Mouse (Mus musculus): ENCODE data around the gene Cdx2. TPM values are rescaled to one million over a fixed set of nuclear protein-coding genes. Genes with fewer than 3 reads are reported as not detected.

Gene Cdx2
- total RNA-seq, 2 experiments from 2014 or later = not detected

DNA sequence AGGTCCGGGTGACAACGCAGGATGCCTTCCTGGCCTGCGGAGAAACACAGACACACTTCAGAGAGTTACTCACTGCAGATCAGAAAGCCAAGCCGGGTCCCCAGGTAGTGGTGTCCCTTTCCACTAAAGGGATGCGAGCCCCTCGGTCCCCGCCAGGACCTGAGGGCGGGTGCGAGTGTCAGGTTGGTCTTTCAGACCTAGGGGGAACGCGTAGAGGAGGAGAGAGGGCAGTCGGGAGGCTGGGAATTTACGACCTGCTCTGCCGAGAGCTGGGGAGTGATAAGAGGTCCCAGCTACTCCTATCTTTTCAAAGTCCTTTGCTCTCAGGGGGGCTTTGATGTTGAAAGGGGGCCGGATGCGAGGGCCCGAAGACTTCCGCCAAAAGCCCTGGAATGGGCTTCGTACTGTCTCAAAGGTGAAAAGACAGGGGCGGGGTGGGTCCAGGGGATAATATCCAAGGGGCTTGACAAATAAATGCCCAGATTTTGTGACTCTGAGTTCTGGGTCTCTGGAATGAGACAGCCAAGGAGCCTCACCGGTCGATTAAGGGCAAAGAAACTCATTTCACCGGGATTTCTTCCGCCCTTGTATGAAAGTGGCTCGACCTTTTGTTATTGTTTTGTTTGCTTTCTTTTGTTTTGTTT is 8.5 kb upstream of the Cdx2 start:
- no peak for DNase-seq

DNA sequence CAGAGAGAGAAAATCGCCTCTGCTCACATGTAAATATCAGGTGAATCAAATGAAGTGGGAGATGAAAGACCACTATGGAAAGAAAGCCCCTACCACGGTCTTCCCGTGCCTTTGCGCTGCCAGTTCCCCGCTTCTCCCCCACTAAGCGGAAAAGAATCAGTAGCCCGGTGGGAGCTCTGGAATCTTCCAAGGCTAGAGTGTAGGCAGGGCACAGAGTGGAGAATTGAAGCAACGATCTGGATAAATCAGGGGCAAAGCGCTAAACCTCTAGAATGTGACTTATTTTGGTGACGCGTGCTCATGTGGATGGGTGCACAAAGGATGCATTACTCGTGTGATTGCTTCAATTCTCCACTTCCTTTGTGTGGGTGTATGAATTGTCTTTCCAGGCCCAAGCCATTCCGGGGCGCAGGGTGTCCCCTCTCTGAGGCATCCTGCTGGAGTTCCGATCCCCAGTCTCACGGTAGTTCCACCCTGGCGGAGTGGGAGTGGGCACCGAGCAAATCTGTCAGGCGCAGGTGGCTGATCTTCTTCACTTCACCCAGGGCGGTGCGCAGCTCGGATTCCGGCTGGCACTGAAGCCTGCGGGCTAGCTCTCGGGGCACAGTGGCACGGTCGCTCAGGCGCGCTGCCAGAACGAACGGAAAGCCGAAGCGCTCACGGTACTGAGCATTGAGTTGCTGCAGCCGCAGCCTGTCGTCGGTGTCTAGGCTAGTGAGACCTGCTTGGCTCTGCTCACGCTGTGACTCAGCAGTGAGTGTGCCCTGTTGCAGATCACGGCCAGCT is 7.8 kb upstream of the Cdx2 start:
- DNase-seq = peak; percentile 66 to 76

DNA sequence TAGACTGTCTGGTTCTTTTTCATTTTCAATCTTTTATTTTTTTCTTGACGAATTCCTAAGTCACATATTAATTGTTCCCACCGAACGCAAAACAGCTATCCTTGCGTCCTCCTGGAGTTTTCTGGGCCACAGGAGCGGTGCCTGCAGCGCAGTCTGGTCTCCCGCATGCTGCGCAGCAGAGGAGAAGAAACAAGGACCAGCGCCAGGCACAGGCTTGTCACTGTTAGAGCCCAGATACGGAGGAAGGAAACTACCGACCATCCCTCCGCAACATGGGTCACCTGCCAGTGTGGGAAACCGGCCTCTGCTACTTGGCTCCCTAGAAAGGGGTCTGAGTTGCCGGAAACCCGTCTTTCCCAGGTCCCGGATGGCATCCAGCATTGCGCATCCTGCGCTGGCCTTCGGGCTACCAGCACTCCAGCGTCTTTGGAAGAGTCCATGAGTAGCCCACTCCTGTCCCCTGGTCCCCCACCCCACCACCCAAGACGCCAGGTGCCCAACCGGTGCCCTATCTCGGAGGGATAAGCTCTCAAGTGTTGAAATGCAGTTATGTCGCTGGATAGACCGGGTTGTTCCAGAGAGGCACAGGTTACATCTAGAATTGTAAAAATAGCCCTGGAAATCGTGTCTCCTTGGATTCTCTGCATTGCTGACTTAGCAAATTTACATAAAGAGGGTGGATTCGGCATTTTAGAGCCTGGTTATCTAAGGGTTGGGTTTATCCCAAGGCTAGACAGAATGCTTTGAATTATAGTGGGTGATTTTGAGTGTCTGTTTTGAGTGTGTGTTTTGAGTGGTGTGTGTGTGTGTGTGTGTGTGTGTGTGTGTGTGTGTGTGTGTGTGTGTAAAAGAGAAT is 6.0 kb upstream of the Cdx2 start:
- no peak for DNase-seq

DNA sequence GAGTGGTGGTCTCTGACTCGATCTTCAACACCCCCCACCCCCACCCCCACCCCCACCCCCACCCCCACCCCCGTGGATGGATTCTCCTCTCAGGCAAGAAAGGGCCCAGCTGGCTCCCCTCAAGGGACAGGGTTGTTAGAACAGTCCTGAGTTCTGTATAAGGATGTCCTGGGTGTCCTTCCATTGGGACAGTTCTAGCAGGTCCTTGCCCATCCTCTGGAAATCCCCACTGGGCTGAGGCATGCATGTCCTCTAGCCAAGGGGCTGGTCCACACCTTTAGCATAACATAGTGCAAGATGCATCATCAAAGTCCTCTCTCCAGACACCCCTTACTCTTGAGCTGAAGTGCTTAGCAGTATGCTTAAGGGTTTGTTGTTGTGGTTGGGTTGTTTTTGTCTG is 2.7 kb upstream of the Cdx2 start:
- DNase-seq = no peak

DNA sequence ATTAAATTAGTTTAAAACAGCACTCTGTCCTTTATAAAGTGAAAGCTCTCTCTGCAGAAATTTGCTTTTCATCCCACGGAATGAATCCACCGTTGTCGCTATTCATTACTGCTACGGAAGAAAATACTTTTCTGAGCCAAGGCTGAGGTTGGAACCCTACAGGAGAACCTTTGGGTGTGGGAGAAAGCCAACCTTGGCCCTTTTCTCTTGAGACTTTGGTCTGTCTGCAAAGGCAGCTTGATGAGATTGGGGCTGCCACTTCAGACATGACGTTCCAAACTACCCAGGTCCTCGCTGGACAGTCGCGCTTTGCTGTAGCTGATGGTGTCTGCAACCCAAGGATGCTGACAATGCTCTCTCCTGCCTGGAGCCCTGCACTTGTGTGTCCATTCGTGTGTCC is 1.4 kb upstream of the Cdx2 start:
- no peak for DNase-seq

DNA sequence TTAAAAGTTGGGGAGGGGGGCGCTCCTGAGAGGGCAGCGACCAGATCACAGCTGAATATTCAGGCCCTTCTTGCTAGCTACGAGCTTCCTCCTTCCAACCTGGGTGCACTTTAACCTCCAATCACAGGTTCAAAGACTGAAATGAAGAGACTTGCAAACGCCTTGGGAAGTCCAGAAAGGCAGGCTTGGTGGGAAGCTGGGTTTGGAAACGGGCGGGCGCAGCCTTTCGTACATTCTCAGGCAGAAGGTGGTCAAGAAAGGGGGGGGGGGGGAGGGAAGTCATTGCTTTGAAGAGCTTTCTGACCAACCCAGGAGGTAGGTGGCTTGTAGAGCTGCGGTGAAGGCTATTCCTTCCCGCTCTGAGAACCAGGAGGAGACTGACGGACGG is 322 bp upstream of the Cdx2 start:
- no peak for DNase-seq

DNA sequence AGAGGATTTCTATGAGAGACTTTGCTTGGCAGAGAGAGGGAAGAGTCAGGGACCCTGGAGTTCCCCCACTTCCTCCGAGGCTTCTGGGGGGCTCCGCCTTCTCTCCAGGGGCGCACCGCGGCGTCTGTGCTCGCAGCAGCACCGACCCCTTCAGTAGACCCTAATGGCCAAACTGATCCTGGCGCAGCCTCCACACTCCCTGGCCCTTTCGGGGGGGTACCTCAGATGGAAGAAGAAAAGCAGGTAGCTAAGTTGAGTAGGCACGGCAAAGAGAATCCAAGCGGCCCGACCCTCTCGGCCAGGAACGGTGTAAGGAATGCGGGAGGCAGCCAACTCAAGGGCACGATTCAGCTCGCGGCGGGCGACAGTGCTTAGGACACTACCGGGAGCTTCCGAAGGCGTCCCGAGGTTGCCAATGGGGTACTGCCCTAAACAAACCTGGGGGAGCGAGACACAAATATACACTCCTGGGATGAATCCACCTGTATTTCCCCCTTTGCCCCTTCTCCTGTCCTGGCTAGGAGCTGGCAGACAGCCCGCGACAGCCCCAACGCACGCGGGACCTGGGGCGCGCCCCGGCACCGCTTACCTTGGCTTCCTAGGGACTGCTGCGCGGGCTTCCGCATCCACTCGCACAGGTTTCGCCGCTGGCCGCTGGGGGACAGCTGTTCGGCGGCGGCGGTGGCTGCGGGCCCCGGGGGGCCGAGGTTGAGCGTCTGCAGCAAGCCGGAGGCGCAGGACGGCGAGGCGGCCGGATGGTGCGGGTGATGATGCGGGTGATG is 1.0 kb downstream of the Cdx2 start:
- no peak for DNase-seq

DNA sequence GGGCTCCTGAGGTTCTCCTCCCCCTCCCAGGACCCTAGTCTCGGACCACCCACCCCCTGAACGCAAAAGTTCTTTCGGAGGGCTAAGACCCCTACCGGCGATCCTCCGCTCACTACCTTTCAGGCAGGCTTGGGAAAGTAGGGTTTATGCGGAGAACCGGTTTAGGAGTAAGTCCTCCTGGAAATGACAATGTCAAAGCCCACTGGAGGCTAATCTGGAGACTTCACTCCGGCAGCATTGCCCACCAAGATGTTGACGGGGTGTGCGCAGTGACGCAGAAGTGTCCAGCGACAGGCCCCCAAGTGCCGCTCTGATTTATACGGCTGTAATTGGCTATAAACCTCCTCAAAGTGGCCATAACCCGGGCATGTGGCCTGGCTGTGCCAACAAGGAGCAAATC is 1.9 kb downstream of the Cdx2 start:
- no peak for DNase-seq

DNA sequence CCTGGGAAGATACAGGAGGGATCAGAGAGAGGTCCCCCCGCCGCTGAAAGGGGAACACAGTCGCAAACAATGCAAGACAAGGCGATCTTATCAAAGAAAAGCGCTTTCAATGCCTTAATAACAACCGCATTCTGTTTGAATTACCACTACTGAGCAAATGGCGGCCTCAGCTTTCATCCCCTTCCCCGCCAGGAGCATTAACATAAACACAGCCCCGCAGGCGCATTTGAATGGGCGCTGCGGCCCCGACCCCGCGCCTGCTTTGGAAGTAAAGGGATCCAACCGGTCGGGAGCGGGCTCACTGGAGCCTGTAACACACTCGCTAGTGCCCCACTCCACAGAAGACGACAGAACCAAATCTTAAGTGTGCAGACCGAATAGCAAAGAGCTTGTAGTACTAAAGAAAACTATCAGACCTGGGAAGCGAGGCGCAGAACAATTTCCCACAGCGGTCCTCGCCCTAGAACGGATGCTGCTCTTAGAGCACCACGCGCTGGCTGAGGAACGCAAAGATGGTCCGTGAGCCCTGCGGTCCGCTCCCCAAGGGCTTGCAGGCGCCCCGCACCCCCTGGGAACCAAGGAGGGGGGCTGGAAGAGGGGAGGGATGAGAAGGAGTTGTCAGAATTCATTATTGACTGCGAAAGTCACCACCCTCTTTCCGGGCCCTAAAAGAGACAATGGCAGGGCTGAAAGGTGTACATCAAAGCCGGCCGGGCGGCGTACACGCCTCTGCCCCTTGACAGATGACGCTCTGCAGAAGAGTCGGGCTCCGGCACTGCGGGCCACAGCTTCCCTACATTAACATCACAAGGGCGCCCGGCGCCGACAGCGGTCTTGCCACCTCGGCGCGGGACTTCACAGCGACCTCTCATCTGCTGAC is 2.6 kb downstream of the Cdx2 start:
- DNase-seq = no peak

DNA sequence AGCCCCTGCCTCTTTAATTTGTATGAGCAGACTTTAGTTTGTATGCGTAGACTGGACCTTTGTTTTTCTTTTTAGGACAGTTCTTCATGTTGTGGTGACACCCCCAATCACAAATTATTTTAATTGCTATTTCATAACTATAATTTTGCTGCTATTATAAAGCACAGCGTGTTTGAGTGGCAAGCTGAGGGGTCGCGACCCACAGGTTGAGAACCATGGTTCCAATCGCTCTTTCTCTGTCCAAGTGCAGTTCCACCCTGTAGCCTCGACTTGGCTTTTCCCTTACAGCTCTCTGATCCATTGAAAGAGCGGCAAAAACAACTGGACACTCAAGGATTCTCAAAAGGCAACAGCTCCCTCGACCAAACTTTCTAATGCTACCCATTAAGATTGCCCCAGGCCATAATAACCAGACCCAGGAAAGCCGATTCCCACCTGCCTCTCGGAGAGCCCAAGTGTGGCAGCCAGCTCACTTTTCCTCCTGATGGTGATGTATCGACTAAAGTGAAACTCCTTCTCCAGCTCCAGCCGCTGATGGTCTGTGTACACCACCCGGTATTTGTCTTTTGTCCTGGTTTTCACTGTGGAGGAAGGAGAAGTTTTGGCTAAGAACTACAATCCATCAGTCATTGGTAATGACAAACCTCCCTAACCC is 4.2 kb downstream of the Cdx2 start:
- no peak for DNase-seq

DNA sequence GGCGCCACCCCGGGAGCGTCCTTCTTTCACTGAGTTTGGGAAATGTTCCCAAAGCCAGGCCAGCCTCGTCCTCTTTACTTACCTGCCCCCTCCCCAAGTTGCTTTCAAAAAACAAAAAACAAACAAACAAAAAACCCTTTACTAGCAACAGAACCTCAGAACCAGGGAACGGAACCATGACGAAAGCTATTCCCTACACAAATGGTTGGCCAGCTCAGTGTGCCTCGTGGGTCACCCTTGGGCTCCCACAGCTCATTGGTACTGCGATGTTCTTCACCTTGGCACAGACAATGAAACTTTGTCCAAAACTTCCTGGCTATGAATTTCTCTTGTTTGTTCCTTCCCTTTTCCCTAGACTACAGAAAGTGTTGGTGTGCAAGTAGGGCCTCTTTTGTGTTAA is 4.9 kb downstream of the Cdx2 start:
- DNase-seq = no peak

DNA sequence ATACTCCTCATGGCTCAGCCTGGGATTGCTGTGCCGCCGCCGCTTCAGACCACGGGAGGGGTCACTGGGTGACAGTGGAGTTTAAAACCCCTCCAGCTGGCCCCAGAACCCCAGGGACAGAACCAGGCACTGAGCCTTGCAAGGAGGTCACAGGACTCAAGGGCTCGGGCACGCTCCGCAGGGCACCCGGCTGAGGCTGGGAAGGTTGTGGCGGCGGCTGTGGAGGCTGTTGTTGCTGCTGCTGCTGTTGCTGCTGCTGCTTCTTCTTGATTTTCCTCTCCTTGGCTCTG is 5.3 kb downstream of the Cdx2 start:
- DNase-seq = no peak

DNA sequence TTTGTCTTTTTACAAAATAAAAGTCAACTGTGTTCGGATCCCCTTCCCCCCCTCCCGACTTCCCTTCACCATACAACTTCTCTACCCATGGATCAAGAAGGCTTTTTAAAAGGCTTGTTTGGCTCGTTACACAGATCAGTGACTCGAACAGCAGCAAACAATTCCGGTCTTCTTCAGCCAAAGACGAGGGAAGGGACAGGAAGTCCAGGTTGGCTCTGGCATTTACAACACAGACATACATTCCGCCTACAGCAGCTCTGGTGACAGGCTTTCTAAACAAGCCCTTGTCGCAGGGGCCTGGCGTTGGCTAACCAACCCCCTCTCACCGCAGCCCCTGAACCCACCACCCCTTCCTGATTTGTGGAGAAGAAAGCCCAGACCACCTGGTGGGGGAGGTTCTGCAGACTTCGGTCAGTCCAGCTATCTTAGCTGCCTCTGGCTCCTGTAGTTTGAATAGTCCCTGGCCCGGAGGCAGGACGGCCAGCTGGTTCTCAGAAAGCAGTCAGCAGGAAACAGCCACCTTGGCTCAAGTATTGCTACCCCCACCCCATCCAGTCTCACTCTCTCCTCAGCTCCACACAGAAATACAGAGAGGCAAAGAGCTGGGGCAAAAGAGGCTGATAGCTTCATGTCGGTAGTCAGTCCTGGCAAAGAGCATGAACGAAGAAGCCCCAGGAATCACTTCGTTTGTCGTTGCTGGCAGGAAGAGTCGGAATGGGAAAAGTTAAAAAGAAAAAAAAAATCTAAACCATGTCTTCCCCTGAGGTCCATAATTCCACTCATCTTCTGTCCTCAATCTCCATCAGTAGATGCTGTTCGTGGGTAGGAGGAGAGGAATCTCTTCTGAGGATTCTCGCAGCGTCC is 5.9 kb downstream of the Cdx2 start:
- DNase-seq = no peak

DNA sequence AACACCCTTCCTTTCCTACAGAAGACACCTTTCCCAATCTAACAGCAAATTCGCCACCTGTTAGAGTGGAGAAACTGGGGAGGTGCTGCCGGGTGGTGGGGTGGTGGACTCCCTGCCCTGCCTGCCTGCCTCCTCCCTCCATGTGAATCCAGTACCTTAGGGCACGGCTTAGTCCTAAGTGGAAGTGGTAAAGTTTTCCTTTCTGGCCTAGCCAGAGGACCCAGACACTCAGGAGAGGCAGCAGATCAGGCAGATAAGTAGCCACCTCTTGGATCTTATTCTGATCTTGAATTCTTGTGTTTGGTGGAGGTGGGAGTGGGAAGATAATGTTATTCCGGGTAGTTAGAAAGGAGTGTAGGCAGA is 7.1 kb downstream of the Cdx2 start:
- DNase-seq = no peak

DNA sequence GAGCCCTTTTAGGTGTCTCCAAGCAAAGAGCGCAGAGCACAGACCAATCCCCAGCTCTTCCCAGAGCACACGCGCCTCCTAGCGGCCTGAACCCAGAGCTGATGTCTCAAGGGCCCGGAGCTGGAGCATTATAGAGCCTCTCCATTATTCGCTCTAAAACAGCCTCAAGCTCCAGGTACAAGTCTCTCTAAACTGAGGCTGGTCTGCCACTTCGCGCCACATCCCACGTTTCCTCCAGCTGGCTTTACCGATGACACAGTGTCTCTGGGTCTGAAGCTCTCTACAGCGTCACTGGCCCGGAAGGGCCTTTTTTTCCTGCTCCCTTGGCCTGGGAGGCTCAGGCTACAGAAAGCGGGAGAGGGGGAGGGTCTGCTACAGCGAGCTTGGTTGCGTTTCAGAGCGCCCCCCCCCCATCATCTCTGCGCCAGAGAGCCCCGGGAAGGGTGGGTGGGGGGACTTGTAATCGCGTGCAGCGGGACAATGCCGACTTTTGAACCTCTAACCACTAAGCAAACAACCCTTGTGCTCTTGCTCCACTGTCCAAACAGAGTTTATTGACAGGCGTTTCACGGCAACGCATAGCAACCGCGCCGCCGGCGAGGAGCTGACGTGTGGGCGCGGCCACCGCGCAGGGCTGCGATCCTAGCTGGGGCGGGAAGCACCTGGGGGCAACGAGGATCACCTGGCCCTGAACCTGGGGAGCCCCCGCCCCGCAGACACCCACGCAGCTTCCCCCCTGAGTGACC is 7.6 kb downstream of the Cdx2 start:
- peak; percentile 36 to 56 for DNase-seq

DNA sequence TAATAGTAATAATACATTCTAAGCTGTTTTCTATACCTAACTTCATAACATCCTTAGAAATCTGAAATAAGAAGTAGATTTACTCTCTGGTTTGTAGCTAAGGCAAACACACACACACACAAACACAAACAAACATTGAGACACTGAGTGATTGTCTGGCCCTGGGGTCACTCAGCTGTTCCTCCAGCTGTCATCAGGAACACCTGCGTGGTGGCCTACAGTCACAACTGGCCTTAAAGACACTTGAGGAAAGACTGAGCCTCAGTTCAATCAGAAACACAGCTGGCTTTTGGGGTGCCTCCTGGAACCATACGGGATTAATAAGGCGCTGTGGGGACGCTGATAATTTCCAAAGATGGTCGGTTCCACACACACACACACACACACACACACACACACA is 9.8 kb downstream of the Cdx2 start:
- DNase-seq = no peak

DNA sequence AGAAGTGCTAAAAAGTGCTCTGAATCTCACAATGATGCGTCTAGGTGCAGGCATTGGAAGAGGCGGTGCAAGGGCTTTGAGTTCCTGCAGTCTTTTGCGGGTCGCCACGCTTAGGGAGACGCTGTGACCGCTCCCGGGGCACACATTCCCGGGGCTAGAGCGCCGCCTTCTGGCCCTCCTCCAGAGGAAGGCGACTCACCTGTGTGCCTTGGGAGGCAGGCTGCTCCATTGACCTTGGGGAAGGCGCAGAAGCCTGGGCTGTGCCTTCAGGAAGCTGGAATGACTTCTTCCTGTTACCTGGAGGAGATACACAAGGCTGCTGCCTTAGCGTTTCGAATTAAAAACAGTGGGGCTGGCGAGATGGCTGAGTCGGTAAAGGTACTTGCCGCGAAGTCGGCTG is 12.9 kb downstream of the Cdx2 start:
- DNase-seq = peak in 1 of 2 experiments; percentile 32

DNA sequence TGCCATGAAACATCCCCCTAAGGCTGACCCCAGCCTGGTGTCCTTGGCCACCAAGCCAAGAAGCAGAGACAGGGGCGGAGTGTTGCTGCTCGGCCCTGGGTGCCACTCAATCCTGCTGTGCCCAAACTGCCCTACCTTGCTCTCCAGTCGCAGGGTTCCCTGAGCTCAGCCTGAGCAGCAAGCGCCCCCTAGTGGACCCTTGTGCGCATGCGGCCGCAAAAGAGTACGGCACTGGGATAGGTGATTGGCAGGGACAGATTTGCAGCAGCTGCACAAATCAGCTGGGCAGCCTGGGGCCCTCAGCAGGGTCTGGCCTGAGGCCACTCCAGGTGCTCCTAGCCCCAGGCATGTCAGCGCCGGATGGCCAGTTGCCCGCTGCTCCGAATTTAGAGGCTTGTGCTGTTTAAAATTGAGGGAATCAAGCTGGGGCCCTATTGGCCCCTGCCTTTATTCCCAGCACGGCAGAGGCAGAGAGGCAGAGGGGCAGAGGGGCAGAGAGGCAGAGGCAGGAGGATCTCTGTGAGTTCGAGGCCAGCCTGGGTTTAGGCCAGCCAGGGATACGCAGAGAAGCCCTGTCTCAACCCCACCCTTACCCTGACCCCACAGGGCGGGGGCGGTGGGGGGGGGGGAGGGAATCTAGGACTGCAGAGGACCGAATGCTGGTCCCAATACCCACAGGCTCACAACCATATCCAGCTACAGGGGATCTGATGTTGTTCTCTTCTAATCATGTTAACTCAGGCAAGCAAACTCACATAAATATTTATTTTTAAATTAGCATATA is 13.8 kb downstream of the Cdx2 start:
- peak; percentile 63 to 79 for DNase-seq
